Mouse (Mus musculus) megakaryocyte, embryonic 14.5 days (primary cell): ENCODE measurements around the gene Cutal. TPM values are rescaled to one million over a fixed set of nuclear protein-coding genes. Genes with fewer than 3 reads are reported as not detected.

Experiments
- H3K27me3 ChIP-seq: replicated peaks from 2 replicates; pipeline ENCODE3; 2012; ENCODE audit warnings: inconsistent platforms
- H3K36me3 ChIP-seq: replicated peaks from 2 replicates; pipeline ENCODE3; 2012; ENCODE audit warnings: low read length, inconsistent platforms, mixed read lengths
- H3K4me1 ChIP-seq: 2 replicates; pipeline ENCODE4 v1.6.1; 2012; ENCODE audit warnings: inconsistent platforms
- H3K4me3 ChIP-seq: replicated peaks from 2 replicates; pipeline ENCODE3; 2012; ENCODE audit warnings: moderate library complexity, mild to moderate bottlenecking, inconsistent platforms
- H3K9me3 ChIP-seq: 2 replicates; pipeline ENCODE4 v1.6.1; 2012; ENCODE audit warnings: inconsistent platforms
- FLI1 ChIP-seq: IDR thresholded peaks from 2 replicates; pipeline ENCODE4 v1.6.1; 2012; ENCODE audit warnings: low read length, inconsistent platforms, mixed read lengths
- GATA1 ChIP-seq: IDR thresholded peaks from 3 replicates; pipeline ENCODE4 v1.6.1; 2012; ENCODE audit warnings: mixed read lengths, low read length, inconsistent platforms, borderline replicate concordance
- polyA plus RNA-seq: library from polyadenylated mRNA; stranded (reverse); fragments of >175 nt; gene quantifications from 2 replicates; pipeline ENCODE4 v1.2.3, GENCODE M21; 2012; ENCODE audit warnings: low replicate concordance; ENCODE audit not compliant: insufficient read depth

Gene Cutal
- polyA plus RNA-seq, 1 experiment, result not detected

DNA sequence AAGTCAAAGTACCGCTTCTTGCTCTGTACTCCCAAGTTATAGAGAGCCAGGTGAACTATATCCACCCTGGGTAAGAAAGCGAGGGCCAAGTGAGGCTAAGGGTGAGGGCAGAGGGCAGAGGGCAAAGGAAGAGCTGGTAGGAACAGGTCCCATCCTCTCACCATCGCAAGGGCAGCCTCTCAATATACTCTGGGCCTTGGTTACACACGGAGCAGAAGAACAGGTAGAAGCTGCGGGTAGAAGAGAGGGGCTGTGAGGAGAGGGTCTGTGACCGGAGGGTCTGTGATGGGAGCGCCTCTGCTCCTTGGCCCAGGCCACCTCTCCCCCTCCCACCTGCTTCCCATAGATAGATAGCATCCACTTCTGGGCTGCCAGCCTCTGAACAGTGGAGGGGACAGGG, 29.0 kb downstream of the Cutal start:
- TF ChIP-seq FLI1 (no peak), GATA1 (no peak)
- Histone ChIP-seq H3K36me3 (peaks cover 26% of the 10 kb centered on the region), H3K4me3 (no peak overlapping the region), H3K9me3 (no peaks in the 10 kb centered on the region), H3K27me3 (peaks cover 4% of the 10 kb centered on the region), H3K4me1 (peaks cover 51% of the 10 kb centered on the region)

DNA sequence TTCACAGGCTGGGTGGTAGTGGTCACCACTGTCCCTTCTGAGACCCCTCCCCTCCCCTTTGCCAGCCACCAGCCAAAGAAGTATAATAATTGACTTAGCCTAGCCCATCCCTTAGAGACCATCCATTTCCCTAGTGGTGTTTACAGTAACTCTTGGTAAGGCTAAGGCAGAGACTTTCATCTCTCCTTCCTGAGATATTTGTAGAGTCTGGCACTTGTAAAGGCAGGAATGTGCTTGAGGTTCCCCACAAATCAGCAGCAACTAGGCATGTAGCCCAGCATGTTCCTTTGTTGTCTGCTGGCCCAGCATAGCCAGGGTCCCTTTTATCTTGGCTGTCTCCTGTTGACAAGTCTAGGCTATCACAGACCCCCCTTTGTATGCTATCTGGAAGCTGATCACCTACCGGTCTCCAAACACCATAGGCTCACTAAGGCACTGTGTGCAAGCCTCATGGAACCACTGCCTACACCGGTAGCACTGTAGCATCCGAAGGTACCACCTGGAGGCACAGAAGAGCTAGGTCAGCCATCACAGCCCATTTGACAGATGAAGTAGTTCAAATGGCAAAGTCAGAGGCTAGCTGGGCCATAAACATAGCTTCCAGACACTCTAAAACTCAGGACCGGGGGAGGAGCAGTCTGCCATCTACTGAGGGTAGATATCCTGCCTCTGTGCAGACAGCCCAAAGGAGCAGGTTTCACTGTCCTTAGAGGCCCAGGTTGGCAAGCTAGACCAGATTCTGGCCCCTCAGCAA, 29.6 kb downstream of the Cutal start:
- H3K4me3 ChIP-seq, result peak overlapping the region; percentile 90
- TF ChIP-seq GATA1 (no peak), FLI1 (no peak)
- peaks cover 44% of the 10 kb centered on the region for H3K4me1 ChIP-seq
- H3K9me3 ChIP-seq, result no peaks in the 10 kb centered on the region
- H3K27me3 ChIP-seq, result peaks cover 4% of the 10 kb centered on the region
- H3K36me3 ChIP-seq, result peaks cover 25% of the 10 kb centered on the region

DNA sequence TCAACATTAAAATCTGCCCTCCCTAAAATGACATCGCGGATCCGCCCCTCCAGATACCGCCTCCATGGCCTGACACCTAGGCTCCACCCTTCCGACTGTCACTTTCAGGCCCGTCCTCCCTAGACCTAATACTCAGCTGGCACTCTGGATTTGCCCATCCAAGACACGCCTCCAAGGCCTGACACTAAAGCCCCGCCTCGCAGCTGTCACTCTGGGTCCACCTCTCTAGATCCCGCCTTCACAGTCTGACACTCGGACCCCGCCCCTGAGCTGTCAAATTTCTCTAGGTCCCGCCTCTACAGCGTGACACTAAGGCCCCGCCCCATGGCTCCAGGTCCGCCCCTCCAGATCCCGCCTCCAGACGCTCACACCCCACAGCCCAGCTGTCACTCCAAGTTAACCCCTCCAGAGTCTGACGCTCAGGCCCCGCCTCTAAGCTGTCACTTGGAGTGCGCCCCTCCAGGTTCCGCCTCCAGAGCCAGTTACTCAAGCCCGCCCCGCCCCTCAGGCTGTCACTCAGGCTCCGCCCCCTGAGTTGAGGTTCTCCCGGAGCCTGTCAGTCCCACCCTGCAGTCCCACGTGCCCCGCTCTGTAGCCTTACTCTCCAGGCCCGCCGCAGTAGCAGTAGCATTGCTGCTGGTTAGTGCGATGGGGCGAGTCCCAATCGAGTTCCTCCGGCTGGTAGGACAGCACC, 30.8 kb downstream of the Cutal start:
- H3K4me1 ChIP-seq, result peaks cover 43% of the 10 kb centered on the region
- TF ChIP-seq GATA1 (no peak), FLI1 (no peak)
- peaks cover 18% of the 10 kb centered on the region for H3K36me3 ChIP-seq
- H3K9me3 ChIP-seq, result no peaks in the 10 kb centered on the region
- H3K27me3 ChIP-seq, result peaks cover 7% of the 10 kb centered on the region
- peak overlapping the region; percentile 90 for H3K4me3 ChIP-seq

DNA sequence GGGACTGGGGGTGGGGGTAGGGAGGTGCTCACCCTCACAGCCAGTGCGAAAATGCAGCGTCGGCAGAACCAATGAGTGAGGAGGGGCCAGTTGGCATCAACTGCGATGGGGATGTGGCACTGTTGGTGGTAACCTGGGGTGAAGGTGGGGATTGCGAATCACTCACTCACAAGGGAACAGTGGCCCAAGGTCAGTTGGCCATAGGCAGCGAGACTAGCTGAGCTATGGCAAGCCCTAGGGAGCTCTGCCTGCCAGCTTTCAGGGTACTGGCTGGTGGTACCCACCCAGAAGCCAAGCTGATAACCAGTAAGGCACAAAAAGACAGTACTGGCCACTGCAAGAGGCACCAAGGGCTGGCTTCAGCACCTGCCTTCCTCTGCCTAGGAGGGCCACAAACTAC, 32.2 kb downstream of the Cutal start:
- Histone ChIP-seq H3K36me3 (peaks cover 12% of the 10 kb centered on the region), H3K9me3 (no peaks in the 10 kb centered on the region), H3K4me1 (peaks cover 43% of the 10 kb centered on the region), H3K27me3 (peaks cover 16% of the 10 kb centered on the region), H3K4me3 (peak overlapping the region; percentile 75)
- TF ChIP-seq GATA1 (no peak), FLI1 (no peak)

DNA sequence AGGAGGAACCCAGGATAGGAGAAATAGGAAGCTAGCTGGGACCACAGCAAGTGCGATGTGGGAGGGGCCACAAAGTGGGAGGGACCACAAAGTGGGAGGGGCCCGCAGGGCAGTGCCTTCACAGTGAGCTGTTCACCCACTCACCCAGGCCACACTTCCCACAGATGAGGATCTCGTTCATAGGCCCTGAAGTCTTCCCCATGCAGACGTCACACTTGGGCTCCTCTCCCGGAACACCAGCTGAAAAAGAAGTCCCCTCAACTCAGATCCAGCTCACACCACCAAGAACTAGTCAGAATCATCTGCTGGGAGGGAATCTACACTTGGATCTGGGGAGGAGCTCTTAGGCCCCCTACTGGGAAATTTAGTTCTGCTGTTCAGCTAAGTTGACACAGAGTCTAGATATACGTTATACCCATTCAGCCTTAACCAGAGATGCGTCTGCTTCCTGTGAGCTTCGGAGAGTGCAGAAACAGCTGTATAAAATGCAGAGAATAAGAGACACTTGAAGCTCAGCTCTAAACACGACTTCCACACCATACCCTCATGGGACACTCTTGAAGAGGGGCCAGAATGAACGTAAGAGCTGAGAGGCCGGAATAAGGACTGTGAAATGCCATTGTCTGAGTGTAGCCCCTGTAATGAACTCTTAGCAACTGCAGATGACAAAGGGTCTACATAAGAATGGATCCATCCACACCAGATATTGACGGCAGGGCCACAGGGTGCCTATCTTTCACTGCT, 32.8 kb downstream of the Cutal start:
- Histone ChIP-seq H3K36me3 (peaks cover 14% of the 10 kb centered on the region), H3K27me3 (peaks cover 22% of the 10 kb centered on the region), H3K9me3 (no peaks in the 10 kb centered on the region), H3K4me1 (peaks cover 43% of the 10 kb centered on the region), H3K4me3 (peak overlapping the region; percentile 75)
- TF ChIP-seq GATA1 (no peak), FLI1 (no peak)

DNA sequence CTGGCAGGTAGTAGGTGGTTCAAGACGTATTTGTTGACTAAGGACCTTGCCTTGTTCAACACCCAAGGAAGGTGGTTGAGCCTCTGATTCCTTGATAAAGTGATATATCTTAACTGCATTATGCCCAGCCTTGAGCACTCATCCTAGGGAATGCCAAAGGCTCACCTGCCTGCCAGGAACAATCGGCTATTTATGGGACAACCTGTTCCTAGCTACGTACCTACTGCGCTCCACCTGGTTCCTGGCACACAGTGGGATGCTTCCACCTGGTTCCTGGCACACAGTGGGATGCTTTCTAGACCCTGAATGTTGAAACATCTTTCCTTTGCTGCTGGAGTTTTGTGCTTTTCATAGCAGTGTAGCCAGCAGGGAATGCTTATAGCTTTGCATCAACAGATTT, 35.5 kb downstream of the Cutal start:
- no peak for TF ChIP-seq FLI1
- TF ChIP-seq GATA1, result no peak
- Histone ChIP-seq H3K27me3 (peaks cover 47% of the 10 kb centered on the region), H3K4me1 (peaks cover 42% of the 10 kb centered on the region), H3K36me3 (peaks cover 9% of the 10 kb centered on the region), H3K4me3 (no peak overlapping the region), H3K9me3 (no peaks in the 10 kb centered on the region)

DNA sequence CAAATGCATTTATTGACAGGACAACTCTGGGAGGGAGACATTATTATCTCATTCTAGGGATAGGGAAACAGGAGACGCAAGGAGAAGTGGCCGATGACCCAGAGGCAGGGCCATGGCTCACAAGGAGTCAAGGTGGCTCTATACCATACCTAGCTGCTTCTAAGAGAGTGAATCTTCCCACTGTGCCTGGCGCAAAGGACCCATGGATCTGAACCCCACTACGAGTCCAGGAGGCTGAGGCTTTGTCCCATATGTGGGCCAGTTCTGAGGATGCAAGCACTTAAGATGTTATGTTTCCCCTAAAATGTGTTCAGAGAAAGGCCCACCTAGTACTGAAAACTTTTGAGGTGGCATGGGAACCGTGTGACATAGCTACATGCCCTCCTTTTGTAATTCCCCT, 37.7 kb downstream of the Cutal start:
- Histone ChIP-seq H3K4me3 (no peak overlapping the region), H3K27me3 (peaks cover 63% of the 10 kb centered on the region), H3K36me3 (peaks cover 9% of the 10 kb centered on the region), H3K9me3 (no peaks in the 10 kb centered on the region), H3K4me1 (peaks cover 33% of the 10 kb centered on the region)
- TF ChIP-seq GATA1 (no peak), FLI1 (no peak)

DNA sequence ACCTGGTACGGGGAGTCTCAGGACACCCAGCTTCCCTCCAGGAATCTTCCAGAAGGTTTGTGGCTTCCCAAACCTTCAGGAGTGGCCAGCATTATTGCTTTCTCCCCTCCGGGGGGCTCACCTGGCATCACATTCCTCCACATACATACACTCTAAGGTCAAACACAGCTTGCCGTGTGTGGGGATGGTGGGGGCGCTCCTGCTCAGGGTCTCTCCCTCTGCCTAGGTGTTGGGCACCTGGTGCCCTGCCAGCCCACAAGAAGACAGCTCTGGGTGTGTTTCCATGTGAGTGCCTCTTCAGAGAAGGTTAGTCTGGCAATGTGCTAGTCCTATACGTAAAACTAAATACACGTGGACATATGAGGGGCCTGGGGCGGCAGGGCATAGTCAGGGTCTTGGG, 38.4 kb downstream of the Cutal start:
- Histone ChIP-seq H3K4me1 (peaks cover 27% of the 10 kb centered on the region), H3K4me3 (peak overlapping the region; percentile 92), H3K36me3 (peaks cover 9% of the 10 kb centered on the region), H3K27me3 (peaks cover 70% of the 10 kb centered on the region), H3K9me3 (0 out of 2 replicates have a peak, but pooled peaks cover 3% of the 10 kb centered on the region)
- no peak for TF ChIP-seq GATA1
- TF ChIP-seq FLI1, result no peak

DNA sequence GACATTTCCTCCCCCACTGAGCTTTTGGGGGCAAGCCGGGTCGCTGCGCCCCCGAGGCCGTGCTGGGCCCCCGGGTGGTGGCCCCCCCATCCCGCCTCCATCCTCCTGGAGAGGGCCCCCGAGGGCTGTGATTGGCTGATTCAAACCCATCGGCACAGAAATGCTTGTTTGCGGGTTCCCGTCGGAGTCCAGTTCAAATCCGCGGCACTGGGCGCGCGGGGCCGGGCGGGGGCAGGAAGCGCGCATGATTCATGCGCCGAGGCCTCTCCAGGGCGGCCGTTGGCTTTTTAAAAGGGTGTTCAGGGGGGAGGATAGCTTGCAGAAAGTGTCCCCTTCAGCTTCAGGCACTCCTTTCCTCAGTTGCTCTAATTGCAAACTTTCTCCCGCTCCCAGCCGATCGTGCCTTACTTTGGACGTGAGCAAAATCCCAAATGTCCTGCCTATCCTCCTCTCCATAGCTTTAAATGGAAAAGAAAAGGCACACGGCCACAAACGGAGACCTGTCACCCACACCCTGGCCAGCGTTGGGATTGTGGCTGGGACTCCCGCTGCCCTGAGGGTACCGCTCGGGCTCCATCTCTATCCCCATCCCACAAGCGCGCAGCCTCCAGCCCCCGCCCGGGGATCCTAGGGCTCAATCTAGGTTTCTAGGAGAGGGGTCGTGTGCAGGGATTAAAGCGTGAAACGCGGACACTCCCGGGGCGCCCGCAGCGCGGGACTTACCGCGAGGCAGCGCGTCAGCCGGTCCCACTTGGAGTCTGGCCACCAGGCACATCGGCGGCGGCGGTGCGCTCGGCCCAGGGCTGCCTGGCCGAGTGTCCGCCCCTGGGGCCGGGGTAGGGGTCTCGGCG, 39.2 kb downstream of the Cutal start, which contains the start of gene Phf19:
Phf19 (minus strand) TSS at position 809 of the 851 bp plus-strand sequence.
- H3K4me1 ChIP-seq, result peaks cover 27% of the 10 kb centered on the region
- no peak for TF ChIP-seq FLI1
- no peak for TF ChIP-seq GATA1
- peaks cover 9% of the 10 kb centered on the region for H3K36me3 ChIP-seq
- H3K9me3 ChIP-seq, result 0 out of 2 replicates have a peak, but pooled peaks cover 3% of the 10 kb centered on the region
- peaks cover 77% of the 10 kb centered on the region for H3K27me3 ChIP-seq
- H3K4me3 ChIP-seq, result peak within 1 kb of the TSS; percentile 92
